8 mouse cellular contexts compared by ENCODE assay signal in genomic region chr11:114536616-114537493, GRCm38 (mm10).
DNase-seq lines count a peak whose midpoint lies in the region; ATAC-seq lines count a peak whose summit lies in the region.
"Had no signal": no experiment of that assay in that cellular context is flagged by ENCODE, and none has a peak within 500 bp of the region (broad histone marks: within the 10 kb centered on the region; RNA-seq: fewer than 3 reads in every experiment).

No protein-coding gene starts in this region.

- peak overlapping the region; percentile 25 for H3K4me2 ChIP-seq in forebrain, embryonic 15.5 days (replicated peaks)
- H3K4me2 ChIP-seq: liver, embryonic 13.5 days had no signal

- ATAC-seq in forebrain, embryonic 15.5 days (replicated peaks) = peak; percentile 88

- H3K9ac ChIP-seq in forebrain, embryonic 15.5 days (replicated peaks) = peak overlapping the region; percentile 11; the same call in 1 of the 2 replicates
- H3K9ac ChIP-seq: liver, embryonic 13.5 days had no signal

- H3K36me3 ChIP-seq in forebrain, embryonic 15.5 days = no peaks in the 10 kb centered on the region
- H3K36me3 ChIP-seq: liver, embryonic 13.5 days had no signal

- H3K4me3 ChIP-seq in forebrain, embryonic 15.5 days = no peak overlapping the region
- H3K4me3 ChIP-seq: liver, embryonic 13.5 days had no signal

- peak overlapping the region; percentile 89 for H3K27ac ChIP-seq in forebrain, embryonic 15.5 days (replicated peaks)
- H3K27ac ChIP-seq: liver, embryonic 13.5 days had no signal

- no peaks in the 10 kb centered on the region for H3K9me3 ChIP-seq in forebrain, embryonic 15.5 days
- H3K9me3 ChIP-seq: liver, embryonic 13.5 days had no signal

- no peaks in the 10 kb centered on the region for H3K27me3 ChIP-seq in forebrain, embryonic 15.5 days
- H3K27me3 ChIP-seq: liver, embryonic 13.5 days had no signal

- WGBS in forebrain, embryonic 15.5 days = 10% methylated on average over 13 of the region's 13 CpGs

- peaks cover 31% of the 10 kb centered on the region for H3K4me1 ChIP-seq in forebrain, embryonic 15.5 days
- H3K4me1 ChIP-seq: liver, embryonic 13.5 days had no signal

- DNase-seq in right cerebral cortex, postnatal 10 days (ENCODE audit: low spot score in 2 of 2) = peak; percentile 81 to 83
- no peak for DNase-seq in right cerebral cortex, adult 18-20 months
- DNase-seq in mesoderm, embryonic 11.5 days (ENCODE audit: low read depth, low spot score) = peak; percentile 41
- peak; percentile 79 for DNase-seq in retina, postnatal 1 day
- DNase-seq in adrenal gland, adult 18-20 months (ENCODE audit: low spot score in 2 of 2) = no peak
- DNase-seq in lung, postnatal 14 days = no peak
- DNase-seq: liver, embryonic 13.5 days had no signal

Comparison
In these comparisons a context has a peak if more than half of its experiments do, and no peak if none do; other contexts are left out.
1. DNase-seq: peak in right cerebral cortex, postnatal 10 days (2 of 2), mesoderm, embryonic 11.5 days (single experiment) and retina, postnatal 1 day (single experiment); none in right cerebral cortex, adult 18-20 months (single experiment), adrenal gland, adult 18-20 months (0 of 2) and lung, postnatal 14 days (single experiment).